Mouse (Mus musculus) mouse embryonic stem cell (cell line): ENCODE results near the gene Calm1.

Experiments
- in situ Hi-C, 2 experiments: fragments of 300-500 bp; cut with MboI; formaldehyde crosslinking; loops; 1 replicate in 1 of 2; 3 replicates in 1 of 2; pipeline ENCODE4 v1.14.3; 2019 to 2020; ENCODE audit warnings: low sequenced_read_pairs in 2 of 2, low pct_unique_long_range_greater_than_20kb in 1 of 2, mixed read lengths in 1 of 2; ENCODE audit not compliant: unreplicated experiment in 1 of 2

Gene Calm1

GRCm38 (mm10) chr12:100249170-100249569 is 49.9 kb downstream of the Calm1 start:
- in situ Hi-C loops = no loop called here

- in situ Hi-C loops = no loop called here
These were observed 55.2 kb downstream of the Calm1 start for GRCm38 (mm10) chr12:100254471-100254870.

GRCm38 (mm10) chr12:100255441-100255949 is 56.3 kb downstream of the Calm1 start:
- in situ Hi-C loops = no loop called here

GRCm38 (mm10) chr12:100257779-100258178 is 58.5 kb downstream of the Calm1 start:
- in situ Hi-C loops = no loop called here
